Mouse (Mus musculus) E14TG2a.4 (cell line): Measurements from ENCODE around the gene Gng7.
A peak's percentile ranks its signal among the peaks of the same experiment; 100 is the strongest.
"Not testable (repeated sequence)": the region's sequence is repeated elsewhere in the genome, so short reads cannot be mapped to it uniquely, and the experiment has no call there.

Experiments used
- H3K27me3 ChIP-seq: 2 replicates; pipeline ENCODE4 v1.6.1; 2014; ENCODE audit warnings: low read length, control low read depth; ENCODE audit not compliant: insufficient read depth
- H3K36me3 ChIP-seq: 2 replicates; pipeline ENCODE4 v1.6.1; 2014; ENCODE audit warnings: low read length, control low read depth; ENCODE audit not compliant: insufficient read depth
- H3K4me1 ChIP-seq: replicated peaks from 2 replicates; pipeline ENCODE4 v1.6.1; 2014; ENCODE audit warnings: low read depth, low read length, control low read depth
- H3K4me3 ChIP-seq: replicated peaks from 2 replicates; pipeline ENCODE4 v1.5.1; 2014; ENCODE audit warnings: mild to moderate bottlenecking, low read length
- H3K9me3 ChIP-seq: 2 replicates; pipeline ENCODE4 v1.6.1; 2014; ENCODE audit warnings: low read length, control low read depth
- CTCF ChIP-seq: conservative IDR thresholded peaks from 2 replicates; pipeline ENCODE4 v1.5.1; 2014; ENCODE audit warnings: low read length
- NANOG ChIP-seq: IDR thresholded peaks from 2 replicates; pipeline ENCODE4 v1.6.1; 2014; ENCODE audit warnings: borderline replicate concordance, low read length, mixed read lengths
- POU5F1 ChIP-seq: IDR thresholded peaks from 2 replicates; pipeline ENCODE4 v1.6.1; 2014; ENCODE audit warnings: low read length, borderline replicate concordance

The Gng7 gene

DNA sequence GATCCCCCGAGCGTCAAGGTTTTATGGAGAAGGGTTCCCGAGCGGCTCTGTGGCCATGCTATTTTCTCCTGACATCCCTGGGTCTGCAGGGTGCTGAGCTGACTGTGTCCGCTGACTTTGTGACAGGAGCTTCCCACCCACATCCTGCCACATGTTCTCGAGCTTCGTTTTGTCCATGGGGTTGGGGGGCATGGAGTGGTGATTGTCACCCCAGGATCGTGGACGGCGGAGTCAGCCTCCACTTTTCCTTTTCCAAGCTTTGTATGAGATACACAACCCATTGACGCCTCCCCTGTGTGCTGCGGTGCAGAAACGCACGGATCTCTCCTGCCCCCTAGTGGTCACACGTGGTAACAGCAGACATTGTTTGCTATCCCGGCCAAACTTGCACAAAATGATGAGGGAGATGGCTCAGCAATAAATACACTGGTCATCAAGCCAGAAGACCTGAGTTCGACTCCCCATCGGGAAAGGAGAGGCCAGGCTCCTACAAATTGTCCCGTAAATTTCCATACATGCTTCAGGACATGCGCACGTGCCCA, 19.6 kb downstream of the Gng7 start:
- Histone ChIP-seq H3K4me1 (peaks cover 49% of the 10 kb centered on the region), H3K27me3 (peaks cover 35% of the 10 kb centered on the region), H3K4me3 (no peak overlapping the region; the same call in 1 of the 2 replicates), H3K36me3 (no peaks in the 10 kb centered on the region), H3K9me3 (no peaks in the 10 kb centered on the region)
- no peak for TF ChIP-seq NANOG
- TF ChIP-seq CTCF: peak; percentile 96

DNA sequence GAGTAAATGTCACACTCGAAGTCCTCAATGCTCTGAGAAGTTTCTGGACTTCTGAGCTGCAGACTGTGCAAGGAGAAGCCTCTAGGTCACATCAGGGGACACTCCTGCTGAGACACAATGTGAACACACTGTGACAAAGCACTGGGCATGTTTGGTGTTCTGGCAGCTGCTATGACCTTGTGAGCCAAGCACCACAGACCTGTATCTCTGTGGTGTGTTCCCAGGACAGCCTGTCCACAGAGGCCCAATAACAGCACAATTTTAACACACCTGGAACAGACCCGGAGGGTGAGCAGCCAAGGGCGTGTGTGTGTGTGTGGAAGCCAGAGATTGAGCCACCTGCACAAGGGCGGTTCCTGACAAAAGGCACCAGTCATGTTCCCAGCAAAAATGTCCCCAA, 20.1 kb downstream of the Gng7 start:
- H3K4me1 ChIP-seq: peaks cover 44% of the 10 kb centered on the region
- no peaks in the 10 kb centered on the region for H3K9me3 ChIP-seq
- no peak overlapping the region; the same call in 1 of the 2 replicates for H3K4me3 ChIP-seq
- TF ChIP-seq NANOG (no peak), POU5F1 (no peak), CTCF (no peak)
- no peaks in the 10 kb centered on the region for H3K36me3 ChIP-seq
- peaks cover 35% of the 10 kb centered on the region for H3K27me3 ChIP-seq

DNA sequence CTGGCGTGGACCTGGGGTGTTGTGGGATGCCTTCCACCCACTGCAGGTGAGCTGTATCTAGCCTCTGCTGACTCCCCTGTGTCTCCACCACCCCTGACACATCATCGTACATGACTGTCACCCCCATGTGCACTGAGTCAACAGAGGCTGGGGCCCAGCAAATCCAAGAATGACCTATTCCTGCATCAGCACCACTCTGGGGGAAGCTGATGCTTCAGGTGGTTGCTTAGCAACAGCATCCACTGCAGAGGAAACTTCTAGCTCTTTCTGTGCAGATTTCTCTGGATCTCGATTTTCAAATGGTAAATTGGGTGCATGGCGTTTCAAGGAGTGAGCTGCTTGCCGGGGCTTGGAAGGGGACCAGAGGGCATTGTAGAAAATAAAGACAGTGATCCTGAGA, 21.5 kb downstream of the Gng7 start:
- Histone ChIP-seq H3K9me3 (no peaks in the 10 kb centered on the region), H3K36me3 (no peaks in the 10 kb centered on the region), H3K27me3 (peaks cover 38% of the 10 kb centered on the region), H3K4me3 (no peak overlapping the region), H3K4me1 (peaks cover 37% of the 10 kb centered on the region)
- TF ChIP-seq CTCF (no peak), POU5F1 (no peak), NANOG (no peak)

DNA sequence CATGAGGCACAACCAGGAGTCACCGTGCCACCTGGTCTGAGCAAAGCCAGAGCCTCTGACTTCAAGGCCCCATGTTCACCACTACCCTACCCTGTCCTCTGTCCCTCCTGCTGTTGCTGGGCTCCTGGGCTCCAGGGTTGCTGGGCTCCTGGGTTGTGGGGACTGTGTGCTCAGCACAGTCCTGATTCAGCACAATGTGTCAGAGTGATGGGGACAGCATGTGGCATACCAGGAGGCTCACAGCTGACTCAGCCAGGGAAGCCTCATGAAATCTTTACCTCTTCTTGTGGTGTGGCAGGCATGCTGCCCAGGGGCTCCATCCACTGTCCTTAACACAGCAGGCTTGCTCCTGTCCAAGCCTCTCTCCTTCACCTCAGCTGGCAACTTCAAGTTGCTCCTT, 22.8 kb downstream of the Gng7 start:
- H3K9me3 ChIP-seq: no peaks in the 10 kb centered on the region
- peaks cover 27% of the 10 kb centered on the region for H3K27me3 ChIP-seq
- H3K36me3 ChIP-seq: no peaks in the 10 kb centered on the region
- peaks cover 32% of the 10 kb centered on the region for H3K4me1 ChIP-seq
- no peak overlapping the region for H3K4me3 ChIP-seq
- no peak for TF ChIP-seq NANOG

DNA sequence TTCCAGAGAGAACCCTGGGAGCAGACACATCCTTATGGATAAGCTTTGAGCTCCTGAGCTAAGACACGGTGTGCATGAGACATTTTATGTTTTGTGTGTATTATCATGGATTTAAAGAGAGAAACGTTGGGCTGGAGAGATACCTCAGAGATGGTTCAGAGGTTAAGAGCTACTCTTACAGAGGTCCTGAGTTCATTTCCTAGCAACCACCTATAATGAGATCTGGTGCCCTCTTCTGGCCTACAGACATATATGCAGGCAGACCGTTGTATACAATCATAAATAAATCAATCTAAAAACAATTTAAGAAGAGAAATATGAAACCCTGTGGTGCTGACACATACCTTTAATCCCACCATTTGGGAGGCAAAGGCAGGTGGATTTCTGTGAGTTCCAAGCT, 23.7 kb downstream of the Gng7 start:
- Histone ChIP-seq H3K4me3 (no peak overlapping the region), H3K27me3 (peaks cover 35% of the 10 kb centered on the region), H3K9me3 (no peaks in the 10 kb centered on the region), H3K4me1 (peaks cover 35% of the 10 kb centered on the region), H3K36me3 (no peaks in the 10 kb centered on the region)
- no peak for TF ChIP-seq NANOG
- peak; percentile 54 for TF ChIP-seq CTCF
- TF ChIP-seq POU5F1: no peak

DNA sequence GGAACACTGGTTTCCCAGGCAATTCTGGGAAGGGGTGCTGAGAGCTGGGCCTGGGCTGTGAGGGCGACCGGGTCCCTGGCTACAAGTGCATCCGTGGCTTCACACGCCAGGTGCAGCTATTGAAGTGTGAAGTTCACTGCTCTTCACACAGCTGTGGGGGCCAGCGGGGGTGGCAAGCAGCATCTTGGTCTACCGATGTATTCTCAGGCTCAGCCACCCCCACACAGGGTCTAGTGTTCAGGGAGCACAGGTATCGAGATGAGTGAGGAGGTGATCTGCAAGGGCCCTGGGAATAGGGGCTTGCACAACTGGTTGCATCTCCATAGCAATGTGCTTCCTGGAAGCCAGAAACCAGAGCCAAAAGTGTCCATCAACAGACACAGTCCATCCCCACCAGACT, 24.3 kb downstream of the Gng7 start:
- Histone ChIP-seq H3K27me3 (peaks cover 41% of the 10 kb centered on the region), H3K4me1 (peaks cover 41% of the 10 kb centered on the region), H3K9me3 (no peaks in the 10 kb centered on the region), H3K4me3 (no peak overlapping the region), H3K36me3 (no peaks in the 10 kb centered on the region)
- TF ChIP-seq NANOG (no peak), POU5F1 (no peak), CTCF (no peak)

DNA sequence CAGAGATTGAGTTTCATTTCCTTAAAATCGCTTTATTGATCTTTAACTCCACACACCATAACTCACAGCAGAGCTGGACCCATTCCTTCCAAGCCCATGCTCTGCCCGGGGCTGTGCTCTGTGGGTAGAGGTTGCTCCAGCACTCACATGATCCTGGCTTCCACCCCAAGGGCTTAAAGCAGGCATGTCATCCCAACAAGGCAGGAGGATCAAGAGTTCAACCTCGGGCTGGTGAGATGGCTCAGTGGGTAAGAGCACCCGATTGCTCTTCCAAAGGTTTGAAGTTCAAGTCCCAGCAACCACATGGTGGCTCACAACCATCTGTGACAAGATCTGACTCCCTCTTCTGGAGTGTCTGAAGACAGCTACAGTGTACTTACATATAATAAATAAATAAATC, 24.9 kb downstream of the Gng7 start:
- not testable (repeated sequence) for H3K9me3 ChIP-seq, H3K4me3 ChIP-seq, H3K36me3 ChIP-seq
- H3K27me3 ChIP-seq: peaks cover 44% of the 10 kb centered on the region
- H3K4me1 ChIP-seq: peaks cover 43% of the 10 kb centered on the region

DNA sequence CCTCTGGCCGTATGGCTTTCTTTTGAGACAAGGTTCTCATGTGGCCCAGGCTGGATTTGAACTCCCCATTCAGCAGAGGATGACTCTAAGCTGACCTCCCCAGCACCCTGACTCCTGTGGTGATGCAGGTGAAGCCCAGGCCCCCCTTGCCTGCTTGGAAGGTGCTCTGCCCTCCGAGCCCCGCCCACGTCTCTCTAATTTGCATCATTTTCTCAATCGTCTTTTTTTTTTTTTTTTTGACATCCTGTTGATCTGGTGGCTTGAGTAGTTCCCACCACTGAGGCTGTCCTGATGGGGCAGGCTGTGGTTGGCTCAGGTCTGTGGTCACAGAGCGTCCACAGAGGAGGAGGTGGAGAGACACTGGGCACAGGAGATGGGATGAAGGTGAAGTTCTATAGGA, 25.3 kb downstream of the Gng7 start:
- Histone ChIP-seq H3K4me1 (peaks cover 39% of the 10 kb centered on the region), H3K36me3 (no peaks in the 10 kb centered on the region), H3K9me3 (no peaks in the 10 kb centered on the region), H3K27me3 (peaks cover 43% of the 10 kb centered on the region), H3K4me3 (no peak overlapping the region)
- TF ChIP-seq CTCF (no peak), POU5F1 (no peak), NANOG (no peak)

DNA sequence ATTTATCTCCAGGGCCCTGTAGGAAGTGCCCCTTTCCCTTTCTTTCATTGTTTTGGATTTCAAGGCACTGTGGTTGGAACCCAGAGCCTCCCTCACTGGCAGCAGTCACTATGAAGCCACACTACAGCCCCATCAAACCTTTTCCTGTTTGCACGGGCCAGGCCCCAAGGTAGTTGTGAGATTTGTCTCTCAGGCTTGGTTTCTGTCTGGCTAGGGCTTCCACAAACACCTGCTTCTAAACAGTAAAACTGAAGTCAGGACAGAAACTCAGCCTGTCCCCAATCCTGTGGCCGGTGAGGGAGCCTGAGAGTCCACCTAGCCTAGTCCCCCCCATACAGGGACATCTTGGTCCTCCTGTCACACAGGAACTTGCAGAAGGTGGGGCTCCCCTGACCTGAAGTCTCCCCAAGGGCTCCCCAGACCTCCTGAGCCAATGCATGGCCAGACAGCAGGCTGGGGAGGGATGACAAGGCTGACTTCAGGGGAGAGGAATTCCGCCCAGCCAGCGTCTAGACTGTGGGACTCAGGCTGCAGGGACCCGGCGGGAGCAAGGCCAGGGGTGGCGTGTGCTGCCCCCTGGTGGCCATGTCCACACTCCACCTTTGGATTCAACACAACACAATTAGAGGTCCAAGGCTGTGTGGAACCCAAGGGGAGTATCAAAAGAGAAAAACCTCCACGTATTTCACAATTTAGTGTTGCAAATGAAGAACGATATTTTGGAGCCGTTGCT, 26.9 kb downstream of the Gng7 start:
- TF ChIP-seq POU5F1 (no peak), CTCF (peak; percentile 74), NANOG (no peak)
- H3K27me3 ChIP-seq: peaks cover 38% of the 10 kb centered on the region

More for the DNA sequence above, 26.9 kb downstream of the Gng7 start:
- H3K9me3 ChIP-seq: no peaks in the 10 kb centered on the region
- H3K4me3 ChIP-seq: no peak overlapping the region
- H3K4me1 ChIP-seq: peaks cover 37% of the 10 kb centered on the region
- H3K36me3 ChIP-seq: no peaks in the 10 kb centered on the region
